In genomic region chr15:87365712-87366361, GRCm38 (mm10) we compare ENCODE assay signal across 8 mouse cellular contexts.
A peak's percentile ranks its signal among the peaks of the same experiment; 100 is the strongest.
DNase-seq lines count a peak whose midpoint lies in the region; TF ChIP-seq lines count a peak whose summit lies in the region.
"Had no signal": no experiment of that assay in that cellular context is flagged by ENCODE, and none has a peak within 500 bp of the region (broad histone marks: within the 10 kb centered on the region; RNA-seq: fewer than 3 reads in every experiment).

No protein-coding gene starts in this region.

- TF ChIP-seq CTCF in layer of hippocampus, adult 2 months (conservative IDR thresholded peaks at IDR 0.05), result peak; percentile 72
- peak; percentile 51 for TF ChIP-seq CTCF in lung, adult 2 months (IDR thresholded peaks at IDR 0.05; ENCODE audit: insufficient read depth, low read length)

- H3K4me1 ChIP-seq in lung, adult 2 months (ENCODE audit: control insufficient read depth, insufficient read depth, low read length), result no peaks in the 10 kb centered on the region

- H3K4me3 ChIP-seq in layer of hippocampus, adult 2 months, result no peak overlapping the region
- no peak overlapping the region for H3K4me3 ChIP-seq in lung, adult 2 months (replicated peaks; ENCODE audit: extremely low read depth, low read depth, low read length)

- TF ChIP-seq POLR2A in lung, adult 2 months (IDR thresholded peaks at IDR 0.05; ENCODE audit: borderline replicate concordance, extremely low read depth, low read depth, low read length), result no peak

- no peak overlapping the region for H3K27ac ChIP-seq in layer of hippocampus, adult 2 months

- 43% methylated on average over 8 of the region's 8 CpGs for WGBS in lung, adult 2 months

- DNase-seq in layer of hippocampus, adult 2 months (ENCODE audit: low spot score in 2 of 2), result no peak
- DNase-seq in layer of hippocampus, adult 9-10 months (ENCODE audit: low spot score), result no peak
- peak; percentile 5 for DNase-seq in WW6 (ENCODE audit: low read depth, low spot score)
- peak; percentile 49 for DNase-seq in cerebellum, adult 9-11 months
- DNase-seq in lung, adult 2 months, result no peak
- no peak for DNase-seq in urinary bladder, adult 2 months (ENCODE audit: low spot score)
- DNase-seq in spleen, postnatal 14 days (ENCODE audit: low spot score in 2 of 2), result no peak
- DNase-seq: layer of hippocampus, adult 9-11 months had no signal

Comparison
In these comparisons a context has a peak if more than half of its experiments do, and no peak if none do; other contexts are left out.
1. DNase-seq: peak in WW6 (single experiment) and cerebellum, adult 9-11 months (single experiment); none in layer of hippocampus, adult 2 months (0 of 2), layer of hippocampus, adult 9-10 months (single experiment), lung, adult 2 months (single experiment), urinary bladder, adult 2 months (single experiment) and spleen, postnatal 14 days (0 of 2).